Mouse (Mus musculus) hindbrain, embryonic 13.5 days (tissue): ENCODE results near the gene Slc47a1. TPM values are rescaled to one million over a fixed set of nuclear protein-coding genes. Genes with fewer than 3 reads are reported as not detected.
A peak's percentile ranks its signal among the peaks of the same experiment; 100 is the strongest.

Experiments used
- ATAC-seq: fragments of 200-750 bp; cut with Nextera tagmentation; 2 replicates; pipeline ENCODE4 v1.8.0; 2017; ENCODE audit warnings: moderate TSS enrichment; ENCODE audit not compliant: low FRiP score
- H3K27ac ChIP-seq: fragments of 300-500 bp; sonication (generic); 2 replicates; pipeline ENCODE4 v1.5.1; 2015; ENCODE audit warnings: inconsistent platforms, mild to moderate bottlenecking, moderate library complexity
- H3K27me3 ChIP-seq: fragments of 300-500 bp; sonication (generic); 2 replicates; pipeline ENCODE4 v1.6.1; 2015; ENCODE audit warnings: mild to moderate bottlenecking, inconsistent platforms
- H3K36me3 ChIP-seq: fragments of 300-500 bp; sonication (generic); 2 replicates; pipeline ENCODE4 v1.6.1; 2015; ENCODE audit warnings: mild to moderate bottlenecking, inconsistent platforms
- H3K4me1 ChIP-seq: fragments of 300-500 bp; sonication (generic); replicated peaks from 2 replicates; pipeline ENCODE4 v1.6.1; 2015; ENCODE audit warnings: inconsistent platforms
- H3K4me2 ChIP-seq: fragments of 300-500 bp; sonication (generic); 2 replicates; pipeline ENCODE4 v1.6.1; 2015; ENCODE audit warnings: inconsistent platforms, mild to moderate bottlenecking, moderate library complexity
- H3K4me3 ChIP-seq: fragments of 300-500 bp; sonication (generic); 2 replicates; pipeline ENCODE4 v1.5.1; 2015; ENCODE audit warnings: mild to moderate bottlenecking, inconsistent platforms
- H3K9ac ChIP-seq: fragments of 300-500 bp; sonication (generic); 2 replicates; pipeline ENCODE4 v1.6.1; 2015; ENCODE audit warnings: mild to moderate bottlenecking, inconsistent platforms
- H3K9me3 ChIP-seq: fragments of 300-500 bp; sonication (generic); 2 replicates; pipeline ENCODE4 v1.6.1; 2016; ENCODE audit warnings: inconsistent platforms
- WGBS: fragments of 180-500 bp; shearing (Covaris S2); methylation state at CpG from one replicate; pipeline ENCODE4 v1.1.7; 2015; 5-methylcytosine and 5-hydroxymethylcytosine counted together
- polyA plus RNA-seq: library from polyadenylated mRNA; unstranded; fragments of >200 nt; fragmentation: Nextera tagmentation; extraction: Ambion mirVana; gene quantifications from 2 replicates; pipeline ENCODE4 v1.2.1, GENCODE M21; 2015

Slc47a1 gene
- polyA plus RNA-seq, 1 experiment from 2014 or later: 0.06 TPM

DNA sequence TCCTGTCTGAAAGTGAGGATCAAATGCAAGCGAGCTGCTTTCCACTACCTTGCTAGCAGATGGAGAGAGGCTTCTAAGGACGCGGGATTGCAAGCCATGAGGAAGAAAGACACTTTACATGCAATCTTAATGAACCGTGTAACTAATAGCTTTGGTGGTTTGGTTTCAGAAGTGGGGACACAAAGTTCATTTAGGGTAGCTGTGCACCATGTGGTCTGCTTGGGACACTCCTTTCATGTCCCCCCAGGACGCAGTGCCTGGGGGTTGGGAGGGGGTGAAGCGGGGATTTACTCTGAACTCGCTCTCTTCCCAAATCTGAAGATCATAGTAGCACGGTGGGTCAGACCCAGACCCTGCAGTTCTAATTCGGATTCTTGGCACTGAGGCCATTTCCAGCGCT lies 36.2 kb downstream of the Slc47a1 start:
- no peak for ATAC-seq
- no peaks in the 10 kb centered on the region for H3K36me3 ChIP-seq
- H3K4me3 ChIP-seq: peak overlapping the region; percentile 42
- H3K27me3 ChIP-seq: peaks cover 56% of the 10 kb centered on the region
- WGBS: 15% methylated on average over 10 of the region's 10 CpGs
- H3K4me1 ChIP-seq: peaks cover 14% of the 10 kb centered on the region
- H3K4me2 ChIP-seq: peak overlapping the region; percentile 69
- H3K9me3 ChIP-seq: no peaks in the 10 kb centered on the region
- no peak overlapping the region for H3K27ac ChIP-seq
- H3K9ac ChIP-seq: peak overlapping the region; percentile 59; the same call in 1 of the 2 replicates

DNA sequence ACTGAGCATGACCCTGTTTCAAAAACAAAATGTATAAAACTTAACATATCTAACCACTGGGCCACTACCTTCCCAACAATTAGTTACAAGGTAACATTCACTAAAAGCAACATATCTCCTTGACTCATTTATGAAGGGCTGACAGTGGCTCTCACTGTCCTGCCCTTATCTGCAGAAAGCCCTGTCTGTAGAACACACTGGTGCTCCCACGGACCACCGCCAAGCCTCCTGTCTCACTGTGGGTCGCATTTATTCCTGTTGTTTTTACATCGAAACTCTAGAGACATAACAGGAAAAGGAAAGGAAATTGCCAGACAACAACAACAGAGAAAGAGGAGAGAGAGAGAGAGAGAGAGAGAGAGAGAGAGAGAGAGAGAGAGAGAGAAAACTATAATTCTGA lies 36.9 kb downstream of the Slc47a1 start:
- Histone ChIP-seq H3K4me2 (no peak overlapping the region), H3K9ac (no peak overlapping the region), H3K9me3 (no peaks in the 10 kb centered on the region), H3K36me3 (no peaks in the 10 kb centered on the region), H3K27me3 (peaks cover 56% of the 10 kb centered on the region), H3K4me3 (no peak overlapping the region), H3K4me1 (peaks cover 14% of the 10 kb centered on the region), H3K27ac (no peak overlapping the region)
- WGBS: 87% methylated on average over 4 of the region's 4 CpGs
- no peak for ATAC-seq

DNA sequence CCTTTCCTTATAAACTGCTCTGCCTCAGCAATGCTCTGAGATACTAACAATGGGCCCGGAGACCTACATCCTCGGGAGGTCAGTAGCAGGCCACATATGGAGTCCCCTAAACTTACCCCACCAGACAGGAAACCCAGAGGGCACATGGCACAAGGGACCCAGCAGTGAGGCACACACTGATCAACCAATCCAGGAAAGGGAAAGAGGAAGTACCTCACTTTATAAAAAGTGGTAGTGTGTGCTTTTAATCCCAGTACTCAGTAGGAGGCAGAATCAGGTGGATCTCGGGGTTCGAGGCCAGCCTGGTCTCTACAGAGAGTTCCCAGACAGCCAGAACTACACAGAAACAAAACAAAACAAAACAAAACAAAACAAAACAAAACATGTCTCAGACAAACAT lies 37.8 kb downstream of the Slc47a1 start:
- no peak for ATAC-seq
- WGBS: 85% methylated on average over 4 of the region's 4 CpGs
- no peaks in the 10 kb centered on the region for H3K9me3 ChIP-seq

DNA sequence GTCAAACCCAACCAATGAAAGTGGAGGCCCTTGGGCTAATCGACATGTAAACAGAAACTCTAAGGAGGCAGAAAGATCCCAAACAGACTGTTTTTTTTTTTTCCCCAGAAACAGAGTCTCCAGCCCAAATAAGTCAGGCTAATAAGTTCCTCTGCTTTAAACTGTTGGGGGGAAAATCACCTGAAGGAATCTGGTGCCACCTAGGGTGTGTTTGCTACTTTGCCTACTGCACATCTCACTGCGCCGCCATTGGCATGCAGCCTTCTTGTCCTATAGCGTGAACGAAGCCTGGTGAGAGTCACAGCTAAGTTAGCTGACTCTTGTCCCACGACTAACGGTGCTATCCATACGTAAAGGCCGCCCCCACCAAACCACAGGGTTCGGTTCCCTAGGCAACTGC lies 40.6 kb downstream of the Slc47a1 start:
- Histone ChIP-seq H3K9ac (no peak overlapping the region), H3K9me3 (peaks cover 6% of the 10 kb centered on the region; the same call in 1 of the 2 replicates), H3K4me2 (no peak overlapping the region), H3K27ac (no peak overlapping the region), H3K27me3 (peaks cover 28% of the 10 kb centered on the region), H3K4me1 (peaks cover 10% of the 10 kb centered on the region), H3K36me3 (no peaks in the 10 kb centered on the region), H3K4me3 (no peak overlapping the region)
- 78% methylated on average over 10 of the region's 10 CpGs for WGBS
- no peak for ATAC-seq

More for the DNA sequence above, 37.8 kb downstream of the Slc47a1 start:
- no peak overlapping the region for H3K4me2 ChIP-seq
- H3K9ac ChIP-seq: no peak overlapping the region
- peaks cover 14% of the 10 kb centered on the region for H3K4me1 ChIP-seq
- no peak overlapping the region for H3K4me3 ChIP-seq
- H3K36me3 ChIP-seq: no peaks in the 10 kb centered on the region
- H3K27ac ChIP-seq: no peak overlapping the region
- peaks cover 49% of the 10 kb centered on the region for H3K27me3 ChIP-seq

DNA sequence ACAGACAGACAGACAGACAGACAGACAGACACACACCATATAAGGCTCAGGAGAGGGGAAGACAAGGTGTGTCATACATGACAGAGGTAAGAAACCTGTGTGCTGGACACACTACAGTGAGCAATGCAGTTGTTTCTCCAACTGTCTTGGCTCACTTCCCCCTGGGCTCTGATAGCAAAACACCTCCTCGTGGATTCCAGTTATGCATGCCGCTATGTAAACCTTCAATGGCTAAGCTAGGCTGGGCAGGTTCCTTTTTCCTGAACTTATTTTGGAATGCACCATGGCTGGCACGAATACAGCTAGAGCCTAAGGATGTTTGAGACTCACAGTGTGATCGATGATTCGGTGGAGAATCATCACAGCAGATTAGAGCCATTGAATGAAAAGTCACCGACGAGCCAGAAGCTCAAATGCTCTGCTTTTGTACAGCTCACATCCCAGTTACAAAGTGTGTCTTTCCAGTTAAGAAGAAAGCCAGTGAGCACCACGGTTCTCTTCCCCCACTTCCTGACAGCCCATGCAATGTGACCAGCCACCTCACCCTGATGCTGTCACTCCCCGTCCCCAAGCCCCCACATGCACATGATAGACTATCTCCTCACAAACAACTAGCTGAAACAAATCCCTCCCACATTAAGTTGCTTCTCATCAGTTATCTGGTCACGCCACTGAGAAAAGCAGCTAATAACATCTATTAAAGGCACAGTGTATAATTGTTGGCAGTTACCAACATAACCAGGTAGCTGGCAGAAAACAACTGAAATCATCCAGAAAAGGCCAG lies 57.0 kb downstream of the Slc47a1 start:
- Histone ChIP-seq H3K4me3 (no peak overlapping the region), H3K27me3 (no peaks in the 10 kb centered on the region), H3K9ac (no peak overlapping the region), H3K4me1 (no peaks in the 10 kb centered on the region), H3K27ac (no peak overlapping the region), H3K9me3 (no peaks in the 10 kb centered on the region), H3K36me3 (no peaks in the 10 kb centered on the region), H3K4me2 (no peak overlapping the region)
- no peak for ATAC-seq
- WGBS: 70% methylated on average over 10 of the region's 10 CpGs

DNA sequence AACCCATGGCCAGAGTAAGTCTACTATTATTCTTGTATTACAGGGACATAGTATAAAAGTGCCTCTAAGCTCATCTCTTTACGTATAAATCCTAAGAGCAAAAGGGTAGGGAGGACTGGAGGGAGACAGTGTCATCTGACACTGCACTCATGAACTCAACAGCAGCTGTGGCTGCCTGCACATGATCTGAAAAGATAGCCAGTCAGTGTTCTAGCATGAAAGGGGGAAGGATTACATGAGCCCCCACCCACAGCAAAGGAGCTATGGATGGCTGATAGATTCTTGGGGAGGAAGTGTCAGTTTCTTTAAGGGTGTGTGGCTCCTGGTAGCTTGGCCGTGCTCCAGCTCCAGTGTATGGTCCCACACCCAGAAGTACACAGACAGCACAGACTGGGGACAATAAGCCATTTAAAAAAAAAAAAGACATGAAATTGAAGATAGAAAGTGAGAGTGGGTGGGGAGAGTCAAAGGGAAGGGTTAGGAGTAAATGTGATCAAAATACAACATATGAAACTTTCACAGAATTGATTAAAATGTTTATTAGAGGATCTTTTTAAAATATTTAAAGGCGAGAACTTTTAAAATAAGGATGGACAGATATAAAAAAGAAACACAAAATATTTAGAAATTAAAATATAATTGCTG lies 58.1 kb downstream of the Slc47a1 start:
- WGBS: 82% methylated on average over 3 of the region's 3 CpGs
- no peak overlapping the region for H3K4me3 ChIP-seq
- H3K27ac ChIP-seq: no peak overlapping the region
- H3K9ac ChIP-seq: no peak overlapping the region
- H3K4me1 ChIP-seq: no peaks in the 10 kb centered on the region
- H3K4me2 ChIP-seq: no peak overlapping the region
- no peaks in the 10 kb centered on the region for H3K27me3 ChIP-seq
- no peak for ATAC-seq
- no peaks in the 10 kb centered on the region for H3K36me3 ChIP-seq
- no peaks in the 10 kb centered on the region for H3K9me3 ChIP-seq

DNA sequence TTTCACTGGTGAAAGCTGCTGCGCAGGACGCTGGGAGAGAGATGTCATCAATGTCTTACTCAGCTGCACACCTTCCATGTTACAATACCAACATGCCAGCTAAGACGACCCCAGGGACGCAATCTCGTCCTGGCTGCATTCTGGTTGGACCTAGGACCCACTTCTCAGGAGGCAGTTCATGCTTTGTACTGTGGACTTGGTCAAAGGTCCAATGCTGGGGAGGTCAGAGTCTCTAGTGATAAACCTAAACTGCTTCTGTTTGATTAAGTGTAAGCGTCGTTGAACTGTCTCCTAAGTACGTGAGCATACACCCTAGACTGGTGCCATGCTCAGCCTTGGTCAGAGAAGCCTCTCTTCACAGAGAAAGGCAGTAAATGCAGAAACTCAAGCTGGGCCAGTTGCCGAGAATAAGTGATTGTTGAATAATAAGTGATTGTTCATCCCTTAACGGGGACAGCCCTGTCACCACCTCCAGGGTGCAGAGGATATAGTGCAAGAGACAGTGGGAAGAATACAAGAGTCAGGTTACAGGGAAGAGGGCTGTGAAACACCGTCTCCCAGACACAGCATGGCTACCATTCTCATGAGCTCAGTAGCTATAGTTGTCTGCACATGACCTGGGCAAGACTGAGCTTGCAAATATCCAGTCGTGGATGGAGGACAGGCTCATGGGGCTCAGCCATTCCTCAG lies 58.8 kb downstream of the Slc47a1 start:
- no peak for ATAC-seq
- Histone ChIP-seq H3K4me2 (no peak overlapping the region), H3K27me3 (no peaks in the 10 kb centered on the region), H3K36me3 (no peaks in the 10 kb centered on the region), H3K4me3 (no peak overlapping the region), H3K9ac (no peak overlapping the region), H3K9me3 (no peaks in the 10 kb centered on the region), H3K4me1 (no peaks in the 10 kb centered on the region), H3K27ac (no peak overlapping the region)
- WGBS: 63% methylated on average over 12 of the region's 12 CpGs

DNA sequence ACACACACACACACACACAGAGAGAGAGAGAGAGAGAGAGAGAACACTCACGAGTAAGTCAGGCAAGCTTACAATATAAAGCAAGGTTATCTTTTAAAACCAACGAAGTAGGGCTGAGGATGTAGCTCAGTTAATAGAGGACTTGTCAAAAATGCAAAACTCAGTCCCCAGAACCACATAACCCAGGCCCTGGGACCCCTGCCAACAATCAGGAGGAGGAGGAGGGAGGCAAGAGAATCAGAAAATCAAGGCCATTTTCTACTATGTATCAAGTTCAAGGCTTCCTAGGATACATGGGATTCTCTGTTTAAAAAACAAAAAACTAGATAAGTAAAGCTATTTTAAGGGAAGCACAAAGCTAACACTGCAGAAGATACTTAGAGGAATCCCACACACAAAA lies 61.3 kb downstream of the Slc47a1 start:
- no peak for ATAC-seq
- 74% methylated on average over 2 of the region's 2 CpGs for WGBS
- no peaks in the 10 kb centered on the region for H3K9me3 ChIP-seq

DNA sequence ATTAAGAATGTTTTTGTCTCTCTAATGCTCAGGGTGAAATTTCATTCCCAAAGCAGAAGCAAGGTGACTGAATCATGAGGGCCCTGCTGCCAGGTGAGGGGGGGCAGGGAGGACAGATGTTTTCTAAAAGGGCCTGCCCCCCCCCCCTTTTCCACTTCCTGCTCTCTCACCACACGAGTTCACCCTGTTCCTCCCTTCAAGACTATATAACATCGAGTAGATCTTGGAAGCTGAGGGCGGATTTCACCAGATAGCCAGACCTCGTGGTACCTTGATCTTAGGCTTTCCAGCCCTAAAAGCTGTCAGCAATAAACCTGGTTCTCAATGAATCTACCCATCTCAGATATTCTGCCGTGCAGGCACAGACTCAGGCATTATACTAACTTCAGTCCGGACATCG lies 67.8 kb downstream of the Slc47a1 start:
- Histone ChIP-seq H3K4me3 (no peak overlapping the region), H3K4me1 (no peaks in the 10 kb centered on the region), H3K9me3 (no peaks in the 10 kb centered on the region), H3K27ac (no peak overlapping the region), H3K36me3 (no peaks in the 10 kb centered on the region), H3K4me2 (no peak overlapping the region), H3K9ac (no peak overlapping the region), H3K27me3 (no peaks in the 10 kb centered on the region)
- ATAC-seq: no peak
- WGBS: 80% methylated on average over 7 of the region's 7 CpGs

More for the DNA sequence above, 61.3 kb downstream of the Slc47a1 start:
- no peaks in the 10 kb centered on the region for H3K27me3 ChIP-seq
- no peak overlapping the region for H3K27ac ChIP-seq
- no peak overlapping the region for H3K9ac ChIP-seq
- H3K4me1 ChIP-seq: no peaks in the 10 kb centered on the region
- H3K4me3 ChIP-seq: no peak overlapping the region
- no peak overlapping the region for H3K4me2 ChIP-seq
- H3K36me3 ChIP-seq: no peaks in the 10 kb centered on the region

DNA sequence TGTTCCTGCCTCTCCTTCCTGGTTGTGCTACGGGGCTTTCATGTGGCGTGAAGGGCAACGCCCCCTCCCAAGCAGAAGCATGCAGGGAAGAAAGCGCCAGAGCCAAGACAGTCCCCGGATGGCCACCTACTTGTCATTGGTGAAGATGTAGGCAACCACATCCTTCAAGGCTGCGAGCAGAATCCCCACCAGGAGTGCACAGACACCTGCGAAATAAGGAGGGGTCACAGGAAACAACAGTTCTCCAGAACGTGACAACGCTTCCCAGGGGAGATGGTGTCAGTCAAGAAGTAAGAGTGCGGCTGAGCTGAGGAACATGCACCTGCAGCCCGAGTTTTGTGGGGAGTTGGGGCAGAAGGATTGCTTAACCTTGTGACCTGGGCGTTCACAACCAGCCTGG lies 68.3 kb downstream of the Slc47a1 start:
- Histone ChIP-seq H3K27ac (no peak overlapping the region), H3K4me1 (no peaks in the 10 kb centered on the region), H3K36me3 (no peaks in the 10 kb centered on the region), H3K9me3 (no peaks in the 10 kb centered on the region), H3K4me2 (no peak overlapping the region), H3K9ac (no peak overlapping the region), H3K4me3 (no peak overlapping the region), H3K27me3 (no peaks in the 10 kb centered on the region)
- no peak for ATAC-seq
- 75% methylated on average over 12 of the region's 12 CpGs for WGBS

DNA sequence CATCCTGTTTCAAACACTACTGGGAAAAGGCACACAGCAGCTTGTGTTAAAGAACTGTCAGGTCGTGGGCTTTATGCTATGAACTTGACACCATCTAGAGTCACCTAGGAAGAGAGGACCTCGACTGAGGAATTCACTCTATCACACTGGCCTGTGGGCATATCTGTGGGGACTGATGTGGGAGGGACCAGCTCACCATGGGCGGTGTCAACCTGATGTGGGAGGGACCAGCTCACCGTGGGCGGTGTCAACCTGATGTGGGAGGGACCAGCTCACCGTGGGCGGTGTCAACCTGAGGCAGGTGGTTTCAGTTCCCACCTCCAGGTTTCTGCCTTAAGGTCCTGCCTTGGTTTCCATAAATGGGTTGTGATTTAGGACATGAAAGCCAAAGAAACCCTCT lies 70.3 kb downstream of the Slc47a1 start:
- Histone ChIP-seq H3K4me1 (no peaks in the 10 kb centered on the region), H3K4me3 (no peak overlapping the region), H3K9me3 (no peaks in the 10 kb centered on the region), H3K27me3 (no peaks in the 10 kb centered on the region), H3K36me3 (no peaks in the 10 kb centered on the region), H3K4me2 (no peak overlapping the region), H3K9ac (no peak overlapping the region), H3K27ac (no peak overlapping the region)
- WGBS: 41% methylated on average over 7 of the region's 7 CpGs
- no peak for ATAC-seq

DNA sequence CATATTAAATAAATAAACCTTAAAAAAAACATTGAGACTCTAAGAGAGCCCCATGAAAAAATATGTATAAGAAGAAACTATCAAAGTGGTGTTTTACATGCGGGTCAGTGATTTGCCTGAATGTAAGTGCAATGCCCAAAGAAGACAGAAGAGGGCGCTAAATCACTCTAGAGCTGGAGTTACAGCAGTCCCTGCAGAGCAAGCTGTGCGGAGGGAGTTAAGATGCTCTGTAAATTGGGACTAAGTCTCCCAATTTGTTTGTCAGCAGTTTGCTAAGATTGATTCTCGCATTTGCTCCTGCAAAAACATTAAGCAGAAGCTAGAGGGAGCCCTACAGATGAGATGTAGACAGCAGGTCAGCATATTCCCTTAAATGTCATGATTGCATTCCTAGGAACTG lies 72.8 kb downstream of the Slc47a1 start:
- no peaks in the 10 kb centered on the region for H3K9me3 ChIP-seq
- no peak for ATAC-seq
- H3K4me3 ChIP-seq: no peak overlapping the region
- no peaks in the 10 kb centered on the region for H3K27me3 ChIP-seq
- H3K36me3 ChIP-seq: no peaks in the 10 kb centered on the region
- no peak overlapping the region for H3K9ac ChIP-seq
- H3K27ac ChIP-seq: no peak overlapping the region
- no peak overlapping the region for H3K4me2 ChIP-seq
- H3K4me1 ChIP-seq: peaks cover 7% of the 10 kb centered on the region; the same call in 1 of the 2 replicates
- 80% methylated on average over 4 of the region's 4 CpGs for WGBS
